In the genomic region with DNA sequence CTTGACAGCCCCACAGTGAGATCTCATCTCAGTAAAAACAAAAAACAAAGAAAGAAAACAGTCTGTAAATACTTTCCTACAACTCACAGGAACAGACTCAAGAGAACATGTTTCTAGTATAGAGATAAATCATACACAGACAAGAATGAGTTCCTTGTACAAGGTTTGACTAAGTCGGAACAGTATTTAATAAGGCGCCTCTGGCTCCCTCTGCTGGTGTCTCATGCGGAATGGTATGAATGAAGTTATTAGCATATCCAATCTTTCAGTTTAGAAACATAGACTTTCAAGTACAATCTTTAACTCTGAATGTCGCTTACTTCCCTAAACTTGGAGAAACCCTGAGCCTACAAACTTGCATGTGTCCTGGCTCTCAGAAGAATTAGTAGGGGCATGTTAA, we compare ENCODE assay signal across 8 mouse cellular contexts. TPM values are rescaled to one million over a fixed set of nuclear protein-coding genes. Genes with fewer than 3 reads are reported as not detected.
DNase-seq lines count a peak whose midpoint lies in the region; ATAC-seq and TF ChIP-seq lines count a peak whose summit lies in the region.
"Had no signal": no experiment of that assay in that cellular context is flagged by ENCODE, and none has a peak within 500 bp of the region (broad histone marks: within the 10 kb centered on the region; RNA-seq: fewer than 3 reads in every experiment).

No protein-coding gene starts in this region.

- H3K9ac ChIP-seq in kidney, embryonic 14.5 days (ENCODE audit: low read depth, low read length): no peak overlapping the region
- H3K9ac ChIP-seq: midbrain, embryonic 12.5 days had no signal

- H3K27ac ChIP-seq in kidney, adult 2 months (ENCODE audit: insufficient read depth, low read depth, low read length): no peak overlapping the region
- no peak overlapping the region for H3K27ac ChIP-seq in kidney, embryonic 14.5 days (ENCODE audit: low read depth, low read length)
- H3K27ac ChIP-seq: midbrain, embryonic 12.5 days had no signal

- DNase-seq in kidney, adult 2 months: peak; percentile 74
- peak; percentile 75 for DNase-seq in MN1 (ENCODE audit: low spot score)
- DNase-seq in c-Kit-positive CD71-positive TER-119-negative erythroid progenitor cells, embryonic 14.5 days (ENCODE audit: low read depth): peak; percentile 50
- peak; percentile 66 for DNase-seq in gastrocnemius, postnatal 14 days
- DNase-seq in left cerebral cortex, postnatal 14 days (ENCODE audit: low spot score in 2 of 2): peak; percentile 76 to 84
- peak; percentile 59 for DNase-seq in ovary, postnatal 14 days (ENCODE audit: low spot score)

- H3K4me3 ChIP-seq in kidney, adult 2 months (ENCODE audit: insufficient read depth, low read depth, low read length): no peak overlapping the region
- no peak overlapping the region for H3K4me3 ChIP-seq in kidney, embryonic 14.5 days (ENCODE audit: low read length)
- H3K4me3 ChIP-seq: midbrain, embryonic 12.5 days had no signal

- no peaks in the 10 kb centered on the region for H3K27me3 ChIP-seq in kidney, adult 2 months (replicated peaks; ENCODE audit: control insufficient read depth, insufficient read depth, low read length)
- no peaks in the 10 kb centered on the region for H3K27me3 ChIP-seq in kidney, embryonic 14.5 days (ENCODE audit: control insufficient read depth, insufficient read depth, low read length)
- H3K27me3 ChIP-seq: midbrain, embryonic 12.5 days had no signal

- no peak overlapping the region for H3K4me2 ChIP-seq in kidney, embryonic 14.5 days (replicated peaks; ENCODE audit: low read depth, low read length)
- H3K4me2 ChIP-seq: midbrain, embryonic 12.5 days had no signal

- H3K4me1 ChIP-seq in kidney, adult 2 months (ENCODE audit: control insufficient read depth, insufficient read depth, low read length): no peaks in the 10 kb centered on the region
- no peaks in the 10 kb centered on the region for H3K4me1 ChIP-seq in kidney, embryonic 14.5 days (ENCODE audit: control insufficient read depth, insufficient read depth, low read length)
- H3K4me1 ChIP-seq: midbrain, embryonic 12.5 days had no signal

- peak; percentile 53 for TF ChIP-seq CTCF in kidney, adult 2 months (conservative IDR thresholded peaks at IDR 0.05; ENCODE audit: insufficient read depth, insufficient read length, low read depth, low read length)

- no peaks in the 10 kb centered on the region for H3K9me3 ChIP-seq in kidney, embryonic 14.5 days (ENCODE audit: control insufficient read depth, low read length)
- H3K9me3 ChIP-seq: midbrain, embryonic 12.5 days had no signal

- no peak for ATAC-seq in kidney, embryonic 14.5 days (ENCODE audit: low FRiP score, low TSS enrichment)

- TF ChIP-seq POLR2A in kidney, adult 2 months (IDR thresholded peaks at IDR 0.05; ENCODE audit: low read depth, low read length): no peak

- H3K36me3 ChIP-seq in kidney, adult 2 months (ENCODE audit: control insufficient read depth, insufficient read depth, low read length): peaks cover 2% of the 10 kb centered on the region
- peaks cover 93% of the 10 kb centered on the region for H3K36me3 ChIP-seq in kidney, embryonic 14.5 days (ENCODE audit: control insufficient read depth, insufficient read depth, low read length)

- WGBS in kidney, adult 2 months: 22% methylated on average over 4 of the region's 4 CpGs
- WGBS in kidney, embryonic 14.5 days: 41% methylated on average over 4 of the region's 4 CpGs

- intact Hi-C loops in gastrocnemius, postnatal 14 days (cut with DNase I; ENCODE audit: low total_unique reads): no loop called here
- intact Hi-C loops in left cerebral cortex, postnatal 14 days (cut with DNase I): loop anchor here (2.0 kb wide), 1 partner anchor 89 kb away; no protein-coding TSS in a partner anchor

RNA-seq across cellular contexts. Expression of gene Eftud2, which starts 16.5 kb away (rescaled TPM):
- polyA plus RNA-seq in kidney, adult 2 months (2012; rRNA removed): 76.4 and 81.0 TPM in 2 replicates
- polyA plus RNA-seq in kidney, embryonic 14.5 days (2014; fragmentation: Nextera tagmentation; extraction: Ambion mirVana): 159 and 250 TPM in 2 replicates
- total RNA-seq in gastrocnemius, postnatal 14 days (2021): 10 to 100 TPM; 31.1 to 31.7 TPM
- total RNA-seq in left cerebral cortex, postnatal 14 days (2021): 100 to 1,000 TPM; 111 to 113 TPM

RNA-seq across cellular contexts. Expression of gene Ccdc103, which starts 16.7 kb away (rescaled TPM):
- polyA plus RNA-seq in kidney, adult 2 months (2012; rRNA removed): 0.88 and 1.5 TPM in 2 replicates
- polyA plus RNA-seq in kidney, embryonic 14.5 days (2014; fragmentation: Nextera tagmentation; extraction: Ambion mirVana): 1.1 and 1.8 TPM in 2 replicates
- total RNA-seq in gastrocnemius, postnatal 14 days (2021): not detected
- total RNA-seq in left cerebral cortex, postnatal 14 days (2021): 1 to 10 TPM; 2.0 to 2.1 TPM

RNA-seq across cellular contexts. Expression of gene Fam187a, which starts 20.7 kb away (rescaled TPM):
- polyA plus RNA-seq in kidney, adult 2 months (2012; rRNA removed): not detected in 2 replicates
- polyA plus RNA-seq in kidney, embryonic 14.5 days (2014; fragmentation: Nextera tagmentation; extraction: Ambion mirVana): not detected in 2 replicates
- not detected for total RNA-seq in gastrocnemius, postnatal 14 days (2021)
- total RNA-seq in left cerebral cortex, postnatal 14 days (2021): under 1 TPM; 0.22 to 0.36 TPM
- polyA plus RNA-seq: midbrain, embryonic 12.5 days had no signal

RNA-seq across cellular contexts. Expression of gene Higd1b, which starts 28.6 kb away (rescaled TPM):
- 2.2 and 4.1 TPM in 2 replicates for polyA plus RNA-seq in kidney, adult 2 months (2012; rRNA removed)
- polyA plus RNA-seq in kidney, embryonic 14.5 days (2014; fragmentation: Nextera tagmentation; extraction: Ambion mirVana): 0.44 TPM in 1 of 2 replicates, not detected in the other
- 1 to 10 TPM; 4.8 to 8.3 TPM for total RNA-seq in gastrocnemius, postnatal 14 days (2021)
- total RNA-seq in left cerebral cortex, postnatal 14 days (2021): 1 to 10 TPM; 8.2 to 9.3 TPM
- polyA plus RNA-seq: midbrain, embryonic 12.5 days had no signal

RNA-seq across cellular contexts. Expression of gene Gfap, which starts 36.4 kb away (rescaled TPM):
- 0.16 and 0.18 TPM in 2 replicates for polyA plus RNA-seq in kidney, adult 2 months (2012; rRNA removed)
- polyA plus RNA-seq in kidney, embryonic 14.5 days (2014; fragmentation: Nextera tagmentation; extraction: Ambion mirVana): 0.29 and 0.31 TPM in 2 replicates
- under 1 TPM; 0.16 to 0.23 TPM for total RNA-seq in gastrocnemius, postnatal 14 days (2021)
- 100 to 1,000 TPM in 1 of 2 experiments, 10 to 100 TPM in 1; 96.5 to 141 TPM for total RNA-seq in left cerebral cortex, postnatal 14 days (2021)
- polyA plus RNA-seq: midbrain, embryonic 12.5 days had no signal
